Mouse (Mus musculus) right cerebral cortex, postnatal 4 days (tissue): ENCODE data around the gene Zfand3.

Source experiments
- DNase-seq: peaks from one replicate; pipeline ENCODE4 v3.0.0-alpha.2; 2022

Zfand3 gene

GRCm38 (mm10) chr17:29998566-29999295 lies 5.8 kb upstream of the Zfand3 start:
- no peak for DNase-seq

GRCm38 (mm10) chr17:30005103-30005443 lies 540 bp downstream of the Zfand3 start:
- no peak for DNase-seq

GRCm38 (mm10) chr17:30005451-30005941 lies 963 bp downstream of the Zfand3 start:
- no peak for DNase-seq

DNA sequence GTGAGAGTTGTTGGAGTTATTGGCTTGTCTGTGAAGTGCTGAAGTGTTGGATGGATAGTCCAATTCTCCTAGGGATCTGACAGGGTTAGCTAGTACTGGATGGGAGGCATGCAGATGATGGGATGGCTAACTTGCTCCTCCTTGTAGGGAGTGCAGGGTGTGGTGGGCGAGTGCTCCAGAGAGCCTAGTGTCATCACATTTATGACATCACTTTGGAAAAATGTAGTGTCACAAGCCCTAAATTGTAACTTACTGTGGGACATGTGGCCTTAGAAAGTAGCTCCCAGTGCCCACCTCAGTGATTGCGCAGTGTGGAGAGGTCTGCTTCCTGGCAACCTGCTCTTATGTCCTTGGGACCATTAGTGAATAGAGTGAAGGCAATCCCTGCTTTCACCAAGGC lies 2.3 kb downstream of the Zfand3 start:
- no peak for DNase-seq

DNA sequence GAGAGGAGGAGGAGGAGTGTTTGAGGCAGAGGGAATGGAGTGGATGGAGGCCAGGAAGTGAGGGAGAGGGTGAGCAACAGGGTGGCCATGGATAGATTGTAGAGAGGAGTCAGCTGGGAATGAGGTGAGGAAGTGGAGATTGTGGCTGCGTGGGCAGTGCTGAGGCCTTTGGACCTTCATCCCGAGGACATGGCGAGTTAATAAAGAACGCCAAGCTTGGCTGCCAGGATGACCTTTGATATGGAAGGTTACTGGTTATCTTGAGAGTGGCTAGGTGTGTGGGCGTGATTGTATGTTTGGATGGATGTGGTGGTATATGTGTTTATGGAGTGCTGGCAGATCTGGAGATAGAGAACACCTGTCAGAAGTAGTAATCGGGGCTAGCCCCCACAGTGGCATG lies 3.4 kb downstream of the Zfand3 start:
- no peak for DNase-seq

GRCm38 (mm10) chr17:30008392-30008791 lies 3.9 kb downstream of the Zfand3 start:
- no peak for DNase-seq

DNA sequence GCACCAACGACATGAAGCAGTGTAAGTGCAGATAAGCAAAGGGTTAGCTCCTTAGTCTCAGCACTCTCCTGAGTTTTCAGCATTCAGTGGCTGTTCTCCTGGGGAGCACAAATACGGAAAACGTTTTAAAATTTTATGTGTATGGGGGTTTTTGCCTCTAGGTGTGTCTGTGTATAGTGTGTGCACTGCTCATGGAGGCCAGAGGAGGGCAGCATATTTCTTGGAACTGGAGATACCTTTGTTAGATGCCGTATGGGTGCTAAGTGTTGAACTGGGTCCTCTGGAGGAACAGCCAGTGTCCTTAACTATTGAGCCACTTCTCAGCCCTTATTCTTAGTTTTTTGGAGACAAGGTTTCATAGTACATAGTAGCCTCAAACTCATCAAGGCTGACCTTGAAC lies 10.1 kb downstream of the Zfand3 start:
- no peak for DNase-seq

DNA sequence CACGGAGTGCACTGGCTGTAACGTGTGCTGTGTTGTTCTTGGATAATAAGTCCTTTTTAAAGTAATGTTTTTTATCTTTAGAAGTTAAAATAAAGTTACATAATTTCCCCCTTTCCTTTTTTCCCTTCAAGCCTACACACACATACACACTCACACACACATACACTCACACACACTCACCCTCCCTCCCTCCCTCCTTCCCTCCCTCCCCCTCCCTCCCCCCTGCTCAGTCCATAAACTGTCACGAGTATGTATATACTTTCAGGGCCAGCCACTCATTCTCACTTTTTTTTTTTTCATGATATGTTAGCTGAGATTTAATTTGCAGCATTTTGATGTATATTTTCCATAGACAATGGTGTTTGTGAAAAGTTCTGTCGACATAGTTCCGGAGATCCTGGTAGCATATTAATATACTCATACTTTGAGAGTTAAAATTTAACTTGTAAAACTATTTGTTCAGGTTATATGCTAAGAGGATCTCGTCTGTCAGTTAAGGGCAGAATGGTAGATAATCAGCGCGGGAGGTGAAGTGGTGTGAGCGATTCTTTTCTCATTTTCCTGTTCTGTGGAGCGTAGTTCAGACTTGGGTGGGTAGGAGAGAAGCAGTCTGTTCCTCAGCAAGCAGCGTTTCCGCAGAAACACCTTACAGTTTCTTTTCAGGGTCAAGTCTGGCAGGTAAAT lies 14.5 kb downstream of the Zfand3 start:
- no peak for DNase-seq

DNA sequence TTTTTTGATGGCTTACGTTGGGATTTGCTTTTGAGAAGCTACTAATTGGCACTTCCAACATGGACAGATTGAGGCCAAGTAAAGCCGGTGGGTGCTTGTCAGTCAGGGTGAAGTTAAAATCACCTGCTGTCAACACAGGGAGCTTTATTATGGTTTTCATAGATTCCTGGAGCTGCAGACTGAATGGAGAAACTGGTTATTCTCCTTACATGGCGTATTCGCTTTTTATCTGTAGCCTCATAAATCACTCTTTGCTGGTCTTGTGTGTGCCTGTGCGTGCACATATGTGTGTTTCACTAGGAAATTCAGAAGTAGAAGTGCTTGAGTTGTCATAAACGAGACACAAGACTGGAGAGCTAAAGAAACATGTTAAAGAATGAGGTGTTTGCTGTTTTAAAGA lies 15.4 kb downstream of the Zfand3 start:
- no peak for DNase-seq

GRCm38 (mm10) chr17:30024651-30025050 lies 20.1 kb downstream of the Zfand3 start:
- peak; percentile 78 for DNase-seq

DNA sequence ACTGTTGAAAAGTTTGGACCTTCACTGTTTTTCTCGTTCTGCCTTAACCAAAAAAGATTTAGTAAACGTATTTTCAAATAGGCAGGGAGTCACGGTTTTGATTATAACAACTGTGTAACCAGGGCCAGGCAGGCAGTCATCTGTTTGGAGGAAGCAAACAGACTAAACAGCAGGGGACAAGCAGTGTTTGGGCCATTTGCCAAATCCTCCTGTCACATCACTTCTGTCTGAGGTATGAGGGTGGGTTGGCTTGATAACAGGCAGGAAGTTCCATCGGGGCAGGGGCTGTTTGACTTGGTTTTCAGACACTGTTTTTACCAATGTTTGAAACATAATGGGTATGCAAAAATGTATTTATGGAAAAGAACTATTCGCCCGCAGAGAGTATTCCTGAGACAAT lies 22.1 kb downstream of the Zfand3 start:
- no peak for DNase-seq

DNA sequence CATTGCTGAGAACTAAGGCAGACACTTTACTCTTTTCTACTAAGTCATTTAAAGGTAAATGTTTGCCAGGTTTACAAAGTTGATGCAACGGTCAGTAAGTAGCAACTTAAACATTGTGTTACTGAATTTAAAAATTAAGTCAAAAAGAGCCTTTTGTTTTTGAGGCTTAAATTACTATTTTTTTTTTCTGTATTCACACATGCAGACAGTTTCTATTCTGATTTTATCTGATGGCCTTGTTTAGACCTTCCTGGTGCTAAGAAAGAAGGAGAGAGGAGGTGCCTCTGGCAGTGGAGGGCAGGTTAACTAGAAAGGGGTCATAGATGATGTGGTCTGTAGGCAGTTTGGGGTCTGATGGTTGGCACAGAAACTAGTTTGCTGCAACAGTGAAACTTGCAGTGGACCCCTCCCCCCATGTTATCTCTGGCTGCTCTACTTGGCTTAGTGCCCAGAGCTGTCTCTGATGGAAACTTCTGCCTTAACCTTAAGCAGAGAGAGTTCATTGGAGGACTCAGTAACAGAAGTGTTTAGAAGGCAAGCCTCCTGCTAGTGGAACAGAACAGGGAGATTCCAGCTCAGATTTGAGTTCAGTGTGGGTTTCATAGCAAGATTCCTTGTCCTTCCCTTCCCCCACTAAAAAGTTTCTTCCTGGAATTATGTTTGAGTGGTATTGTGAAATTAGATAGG lies 23.0 kb downstream of the Zfand3 start:
- DNase-seq = peak; percentile 22

- DNase-seq = no peak
Observed at GRCm38 (mm10) chr17:30029633-30030226, 25.2 kb downstream of the Zfand3 start.

DNA sequence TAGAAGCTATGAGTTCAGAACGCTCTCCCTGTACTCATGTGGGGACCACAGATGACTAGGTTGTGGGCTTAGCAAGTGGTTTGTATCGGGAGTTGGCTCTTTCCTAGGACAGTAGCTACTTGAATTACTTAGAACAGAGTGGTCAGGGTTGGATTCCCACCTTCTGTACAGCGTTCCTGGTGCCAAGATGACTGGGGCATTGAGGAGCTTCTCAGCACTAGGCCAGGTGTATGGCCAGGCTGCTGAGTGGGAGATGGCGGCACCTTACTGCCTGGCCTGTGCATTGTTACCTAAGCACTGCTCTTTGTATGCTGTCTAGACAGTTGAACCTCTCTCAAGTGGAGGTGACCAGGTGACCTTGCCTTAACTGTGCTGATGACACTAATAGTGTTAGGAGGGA lies 28.3 kb downstream of the Zfand3 start:
- DNase-seq = no peak

GRCm38 (mm10) chr17:30033991-30034390 lies 29.5 kb downstream of the Zfand3 start:
- no peak for DNase-seq

DNA sequence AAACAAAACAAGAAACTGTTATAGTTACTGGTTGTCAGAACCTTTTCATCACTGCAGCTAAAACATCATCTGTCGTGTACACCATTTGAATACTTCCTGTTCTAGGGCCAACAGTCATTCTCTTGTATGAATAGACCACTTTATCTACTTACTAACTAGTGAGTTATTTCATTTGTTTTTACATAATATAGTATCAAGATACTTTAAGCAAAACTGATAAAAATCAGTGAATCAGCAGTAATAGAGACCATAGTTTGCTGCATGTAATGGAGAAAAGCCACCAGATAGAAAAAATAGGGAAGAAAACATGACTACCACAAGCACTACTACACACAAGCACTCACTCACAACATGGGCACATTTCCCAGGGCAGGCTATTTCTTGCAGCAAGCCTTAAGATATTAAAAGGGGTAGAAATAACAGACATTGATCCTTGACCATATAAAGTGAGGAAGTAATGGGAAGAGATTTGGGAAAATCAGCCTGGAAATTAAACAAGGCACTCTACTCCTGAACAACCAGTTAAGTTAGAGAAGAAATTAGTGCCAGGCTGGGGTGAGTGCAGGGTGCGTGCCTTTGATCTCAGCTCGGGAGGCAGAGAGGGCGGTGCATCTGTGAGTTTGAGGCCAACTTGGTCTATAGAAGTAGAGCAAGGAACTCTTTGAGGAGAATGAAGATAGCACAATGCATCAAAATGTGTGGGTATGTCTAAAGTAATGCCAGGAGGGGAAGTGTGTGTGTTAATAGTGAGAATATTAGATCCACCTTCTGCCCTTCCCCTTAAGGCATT lies 30.9 kb downstream of the Zfand3 start:
- DNase-seq = no peak

DNA sequence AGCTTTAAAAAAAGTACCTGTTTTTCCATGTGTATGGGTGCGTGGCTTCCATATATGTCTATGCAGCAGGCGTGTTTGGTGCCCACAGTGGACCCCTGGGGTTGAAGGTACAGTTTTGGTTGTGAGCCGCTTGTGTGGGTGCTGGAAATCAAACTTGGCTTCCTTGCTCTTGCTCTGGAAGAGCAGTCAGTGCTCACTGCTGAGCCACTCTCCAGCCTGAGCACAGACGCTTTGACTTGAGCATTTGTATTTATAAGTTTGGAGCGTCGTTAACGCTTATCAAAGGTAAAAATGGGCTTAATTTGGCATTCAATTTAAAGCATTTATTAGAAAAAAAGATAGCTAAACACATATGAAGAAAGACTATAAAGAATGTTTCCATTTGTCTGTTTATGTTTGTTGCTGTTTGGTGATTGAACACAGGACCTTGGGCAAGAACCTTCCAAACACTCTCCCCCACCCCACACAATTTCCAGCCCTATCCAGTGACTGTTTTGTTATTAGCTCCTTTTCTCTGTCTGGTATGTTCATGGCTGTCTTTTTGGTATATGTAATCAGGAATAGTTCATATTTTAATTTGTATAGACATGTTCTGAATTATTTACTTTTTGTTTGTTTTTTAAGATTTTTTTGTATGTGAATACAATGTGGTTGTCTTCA lies 38.8 kb downstream of the Zfand3 start:
- DNase-seq = no peak

- no peak for DNase-seq
Observed at GRCm38 (mm10) chr17:30045181-30045580, 40.6 kb downstream of the Zfand3 start.

DNA sequence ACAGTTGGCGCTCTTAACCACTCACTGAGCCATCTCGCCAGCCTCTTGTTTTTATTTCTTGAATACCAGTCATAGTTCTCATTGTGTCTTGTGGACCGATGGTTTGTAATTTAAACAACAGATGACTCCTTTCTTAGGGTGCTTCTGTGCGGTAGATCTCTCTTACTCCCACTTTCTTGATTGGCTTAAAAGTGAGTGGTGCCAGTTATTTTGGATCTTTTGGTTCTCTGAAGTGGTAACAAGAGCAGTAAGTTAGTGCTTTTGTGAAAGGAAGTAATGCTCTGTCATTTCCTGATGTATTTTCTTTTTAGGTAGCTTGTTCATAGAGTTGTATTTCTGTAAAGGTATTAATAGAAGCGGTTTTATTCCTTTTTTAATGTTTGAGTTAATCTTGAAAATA lies 42.1 kb downstream of the Zfand3 start:
- no peak for DNase-seq

DNA sequence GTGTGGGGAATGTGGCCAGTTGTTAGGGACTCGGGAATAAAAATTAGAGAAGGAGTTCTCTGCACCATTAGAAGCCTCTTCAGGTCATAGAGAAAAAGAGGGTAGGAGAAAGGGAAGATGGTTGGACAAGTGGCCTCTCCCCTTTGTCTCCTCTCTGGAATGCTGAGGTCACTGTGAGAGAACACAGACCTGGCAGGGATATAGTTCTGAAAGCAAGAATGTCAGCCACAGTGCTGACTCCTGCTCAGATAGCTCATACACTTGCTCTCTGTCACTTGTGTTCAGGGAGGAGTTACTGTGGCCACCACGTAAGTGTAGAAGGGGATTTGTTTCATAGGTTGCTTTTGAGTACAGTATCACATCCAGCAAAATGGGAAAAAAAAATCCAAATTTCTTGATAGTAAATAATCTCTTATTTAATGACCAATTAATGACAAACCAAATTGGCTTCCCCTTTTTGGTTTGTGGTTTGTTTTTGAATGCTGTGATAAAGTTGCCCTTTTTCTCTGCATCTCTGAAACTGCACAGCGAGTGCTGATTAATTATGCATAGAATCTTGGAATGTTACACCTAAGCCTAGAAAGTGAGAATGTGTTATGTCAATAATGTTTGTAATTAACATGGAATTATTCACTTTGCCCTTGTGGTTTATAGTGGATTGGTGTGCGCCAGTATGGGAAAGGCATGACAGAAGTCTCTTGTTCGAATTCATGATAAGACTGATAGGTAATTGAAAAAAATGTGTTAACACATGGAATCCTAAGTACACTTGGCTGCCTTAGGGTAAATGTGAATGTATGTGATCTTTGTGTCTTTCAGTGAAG lies 47.2 kb downstream of the Zfand3 start:
- no peak for DNase-seq

DNA sequence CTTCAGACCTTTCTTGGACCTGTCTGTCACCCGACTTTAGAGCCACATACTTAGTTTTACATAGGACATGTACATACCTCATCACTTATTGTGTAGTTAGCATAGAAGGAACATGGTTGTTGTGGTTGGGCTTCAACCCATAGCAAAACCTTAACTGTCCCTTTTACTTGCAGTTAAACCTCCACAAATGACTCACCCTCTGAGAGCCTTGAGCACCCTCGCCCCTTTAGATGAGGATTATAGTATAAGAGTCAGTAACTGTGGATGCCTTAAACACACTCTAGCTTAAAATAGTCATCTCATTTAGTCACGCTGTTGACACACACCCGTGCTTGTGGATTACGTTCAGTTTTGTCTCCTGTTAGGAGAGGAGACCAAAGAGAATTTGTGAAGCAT lies 47.8 kb downstream of the Zfand3 start:
- DNase-seq = no peak
